Mouse (Mus musculus) spleen, postnatal 36 days (tissue): Measurements from ENCODE around the gene Trak2.
"Not testable (repeated sequence)": the region's sequence is repeated elsewhere in the genome, so short reads cannot be mapped to it uniquely, and the experiment has no call there.

ENCODE experiments used
- DNase-seq, 2 experiments: peaks; one replicate each; pipeline ENCODE4 v3.0.0; 2022; ENCODE audit warnings: low spot score in 2 of 2, mixed read lengths in 1 of 2

The Trak2 gene

DNA sequence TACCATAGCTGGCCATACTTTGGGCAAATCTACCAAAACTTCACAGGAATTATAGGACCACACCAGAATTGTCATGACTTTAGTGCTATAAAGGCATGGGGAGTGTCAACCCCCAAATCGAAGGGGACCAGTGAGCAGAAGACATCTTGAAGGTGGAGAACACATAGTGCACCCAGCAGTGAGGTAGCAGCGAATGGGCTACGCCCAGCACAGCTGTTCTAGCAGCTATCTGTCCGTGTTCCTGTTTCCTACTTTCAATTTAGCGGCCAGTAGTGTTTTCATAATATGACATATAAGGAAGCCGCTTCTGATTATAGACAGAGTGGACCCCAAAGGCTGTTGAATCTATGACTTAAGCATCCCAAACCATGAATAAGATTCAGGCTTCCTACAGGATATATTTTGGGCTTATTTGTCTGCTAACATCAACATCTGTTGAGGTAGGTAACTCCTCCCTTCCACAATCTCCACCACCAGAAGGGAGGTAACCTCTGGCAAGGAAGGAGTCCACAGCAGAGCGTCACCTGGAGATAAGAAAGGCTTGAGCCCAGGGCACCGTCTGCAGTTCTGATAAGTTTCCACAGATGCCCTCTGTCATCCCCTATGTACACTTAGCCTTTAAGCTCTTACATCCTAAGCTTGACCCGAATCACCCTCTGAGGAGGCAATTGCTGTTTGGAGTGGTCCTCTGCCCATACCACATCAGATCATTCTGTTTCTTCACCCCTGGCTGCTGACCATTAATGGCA is 19.4 kb downstream of the Trak2 start:
- DNase-seq: peak; percentile 77 to 81

DNA sequence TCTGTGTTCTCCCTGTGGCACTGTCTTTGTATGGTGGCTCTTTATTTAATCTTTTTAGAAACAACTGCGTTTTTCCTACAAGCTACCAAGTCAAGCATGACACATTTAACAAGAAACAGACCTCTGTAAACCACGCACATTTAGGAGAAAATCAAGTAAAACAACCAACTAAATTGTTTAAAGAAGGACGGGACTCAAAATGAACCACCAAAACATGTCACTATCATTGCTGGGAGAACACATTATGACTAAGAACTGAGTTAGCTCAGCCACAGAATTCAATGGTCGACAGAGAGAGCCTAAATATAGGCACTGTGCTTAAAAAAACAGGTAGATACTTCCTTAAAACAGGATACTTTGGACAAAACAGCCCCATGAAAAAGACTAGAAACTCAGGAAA is 20.2 kb downstream of the Trak2 start:
- peak in 1 of 2 experiments; percentile 0 for DNase-seq

DNA sequence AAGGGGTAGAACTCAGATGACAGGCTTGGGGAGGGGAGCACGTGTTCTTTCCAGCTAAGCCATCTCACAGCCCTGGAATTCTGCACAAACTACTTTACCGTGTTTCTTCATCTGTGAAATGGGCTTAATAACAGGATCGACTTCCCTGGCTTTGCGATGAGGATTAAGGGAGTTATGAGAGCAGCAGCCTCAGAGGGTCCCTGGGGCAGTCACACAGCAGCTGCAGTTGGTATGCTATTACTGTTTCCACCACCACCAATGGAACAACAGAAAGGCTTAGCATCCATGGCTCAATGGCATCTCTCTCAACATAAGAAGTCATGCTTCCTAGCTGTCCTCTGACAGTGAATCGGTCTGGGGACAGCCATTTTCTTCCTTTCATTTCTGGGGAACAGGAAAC is 20.7 kb downstream of the Trak2 start:
- DNase-seq: no peak

DNA sequence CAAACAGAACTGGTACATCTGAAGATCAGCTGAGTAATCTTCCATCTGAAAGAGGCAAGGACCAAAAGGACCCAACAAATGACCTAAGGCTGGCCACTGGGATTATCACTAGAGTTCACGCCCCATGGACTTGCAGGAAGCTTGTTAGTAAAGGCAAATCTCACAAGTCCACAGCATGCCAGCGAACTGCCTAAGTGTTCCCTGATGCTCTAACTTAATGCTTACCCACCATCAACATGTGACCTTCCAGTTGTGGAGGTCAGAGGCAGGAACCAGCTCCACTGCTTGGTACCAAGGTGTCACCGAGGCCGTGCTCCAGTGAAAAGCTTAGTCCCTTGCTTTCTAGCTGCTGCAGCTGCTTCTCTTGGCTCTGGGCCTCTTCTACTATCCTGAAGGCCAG is 21.4 kb downstream of the Trak2 start:
- peak in 1 of 2 experiments; percentile 1 for DNase-seq

DNA sequence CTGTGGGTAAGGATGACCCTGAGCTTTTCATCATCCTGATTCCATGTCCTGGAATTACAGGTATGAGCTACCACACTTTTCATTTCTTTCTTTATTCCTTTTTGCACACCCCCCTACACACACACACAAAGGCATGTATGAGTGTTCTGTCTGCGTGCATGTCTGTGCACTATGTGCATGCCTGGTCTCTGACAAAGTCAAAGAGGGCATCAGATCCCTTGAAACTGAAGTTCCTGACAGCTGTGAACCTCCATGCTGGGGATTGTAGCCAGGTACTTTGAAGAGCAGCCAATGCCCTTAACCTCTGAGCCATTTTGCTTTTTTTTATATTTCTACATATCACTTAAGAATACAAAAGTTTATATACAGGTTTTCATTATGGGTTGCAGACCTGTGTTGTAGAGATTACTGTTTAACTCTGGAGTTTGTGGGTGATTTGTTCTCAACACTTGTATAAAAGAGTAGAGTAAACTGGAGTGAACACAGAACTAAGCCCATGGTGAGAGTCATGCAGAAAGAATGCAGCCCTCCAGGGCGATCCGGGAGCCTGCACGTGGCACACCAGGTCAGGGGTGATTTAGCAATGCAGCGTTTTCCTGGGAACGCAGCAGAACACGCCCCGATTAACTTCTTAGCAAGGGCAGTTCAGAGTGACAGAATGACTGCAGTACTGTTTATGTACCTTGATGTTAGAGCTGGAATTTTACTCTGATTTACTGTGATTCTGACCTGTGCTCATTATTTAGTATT is 22.2 kb downstream of the Trak2 start:
- DNase-seq: peak in 1 of 2 experiments; percentile 1

DNA sequence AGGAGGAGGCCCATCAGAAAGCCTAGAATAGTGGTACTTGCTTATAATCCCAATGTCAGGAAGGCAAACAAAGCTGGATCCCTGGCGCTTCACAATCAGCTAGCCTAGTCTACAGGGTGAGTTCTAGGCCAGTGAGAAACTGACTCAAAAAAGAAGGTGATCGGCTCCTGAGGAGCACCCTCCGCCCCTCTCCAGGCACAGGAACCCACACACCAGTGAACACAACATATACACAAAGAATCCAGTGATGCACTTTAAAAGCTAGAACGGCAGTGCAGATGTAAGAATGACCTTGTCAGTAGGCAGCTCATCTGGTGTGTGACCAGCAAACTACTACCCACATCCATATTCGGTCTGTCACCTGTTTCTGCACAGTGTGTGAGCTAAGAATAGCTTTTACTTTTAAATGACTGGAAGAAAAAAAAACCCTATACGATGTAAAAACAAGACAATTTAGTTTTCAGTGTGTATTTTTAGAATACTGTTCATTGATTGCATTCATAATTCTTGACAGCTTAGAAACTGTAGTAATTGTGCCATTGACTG is 23.6 kb downstream of the Trak2 start:
- peak; percentile 8 to 37 for DNase-seq

DNA sequence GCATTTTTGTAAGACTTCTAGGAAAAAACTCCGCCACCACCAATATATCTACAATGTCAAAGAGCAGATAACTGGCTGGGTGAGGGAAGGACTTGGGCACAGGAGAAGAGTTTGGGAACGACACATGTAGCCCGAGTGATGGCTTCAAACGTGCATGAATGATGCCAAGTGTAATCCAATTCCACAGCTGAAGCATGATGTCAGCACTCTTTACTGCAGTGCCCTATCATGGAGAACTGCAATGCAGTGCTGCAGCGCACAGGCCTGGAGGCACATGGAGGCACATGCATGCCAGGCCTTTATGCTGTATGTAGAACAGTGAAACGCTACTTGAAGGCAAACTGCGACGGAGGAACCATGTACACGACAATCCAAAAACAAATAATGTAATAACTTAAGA is 26.5 kb downstream of the Trak2 start:
- peak in 1 of 2 experiments; percentile 0 for DNase-seq

DNA sequence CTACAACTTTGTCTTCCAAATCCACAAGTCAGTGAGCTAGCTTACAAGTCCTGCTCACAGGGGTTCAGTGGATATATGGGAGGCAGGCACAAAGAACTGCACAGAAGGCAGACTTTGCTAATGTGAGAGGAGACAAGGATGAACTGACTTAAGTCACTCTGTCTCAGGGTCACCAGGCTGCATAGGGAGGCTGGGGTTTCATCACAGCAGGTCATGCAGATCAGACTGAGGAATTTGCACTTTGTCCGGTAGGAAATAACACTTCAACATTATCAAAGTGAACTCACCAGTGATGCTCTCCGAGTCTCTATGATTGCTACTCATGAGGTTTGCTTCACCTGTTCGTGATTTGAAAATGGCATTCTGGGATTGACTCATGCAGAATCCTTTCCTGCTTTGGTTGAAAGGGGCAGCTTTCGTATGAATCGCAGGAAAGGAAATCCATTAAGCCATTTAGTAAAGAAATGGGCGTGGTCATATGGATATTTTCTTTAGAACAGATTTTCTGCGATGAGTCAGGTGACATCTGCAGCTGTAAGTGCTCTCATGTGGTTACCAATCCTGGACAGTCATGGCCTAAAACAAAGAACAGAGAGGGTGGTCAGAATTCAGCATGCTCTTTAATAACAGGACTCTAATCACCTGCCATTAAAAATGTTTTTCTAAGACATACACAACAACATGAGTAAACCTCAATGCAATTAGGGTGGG is 27.1 kb downstream of the Trak2 start:
- DNase-seq: peak in 1 of 2 experiments; percentile 0

DNA sequence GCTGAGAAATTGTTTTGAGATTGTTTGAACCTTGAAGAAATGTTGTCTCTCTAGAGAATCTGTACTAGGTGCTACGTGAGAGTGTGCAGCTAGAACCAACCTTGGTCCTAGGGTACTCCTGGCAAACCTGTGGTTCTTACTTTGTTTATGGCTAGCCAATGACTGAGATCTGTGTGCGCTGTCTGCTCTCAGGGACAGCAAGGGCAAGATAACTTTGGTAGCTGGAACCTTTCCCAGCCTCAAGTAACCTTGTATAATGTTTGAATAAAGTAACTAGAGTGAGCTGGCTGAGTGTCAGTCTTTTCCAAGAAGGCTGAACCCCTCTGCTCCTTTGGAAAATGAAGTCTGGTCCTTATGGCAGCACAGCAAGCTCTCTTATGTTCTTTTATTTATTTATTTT is 27.7 kb downstream of the Trak2 start:
- DNase-seq: no peak

DNA sequence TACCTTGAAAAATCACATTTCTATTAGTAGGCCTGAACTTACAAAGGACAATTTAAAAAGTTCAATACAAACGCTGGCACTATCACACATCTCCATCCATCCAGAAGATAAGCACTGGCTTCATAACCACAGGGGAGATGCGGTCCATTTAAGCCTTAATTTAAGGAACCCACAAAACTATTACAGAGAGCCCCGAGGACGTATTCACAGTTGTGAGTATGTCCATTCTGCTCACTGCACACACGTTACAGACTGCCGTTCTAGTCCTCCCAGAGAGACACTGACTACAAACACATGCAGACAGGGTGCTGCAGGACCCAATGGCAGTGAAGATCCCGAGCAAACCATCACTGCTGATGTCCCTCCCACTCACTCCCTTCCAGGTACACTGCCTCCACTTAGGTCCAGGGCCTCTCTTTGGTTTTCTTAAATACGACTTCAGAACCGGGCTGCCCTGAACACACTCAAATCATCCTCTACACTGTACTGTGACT is 35.6 kb downstream of the Trak2 start:
- no peak for DNase-seq

DNA sequence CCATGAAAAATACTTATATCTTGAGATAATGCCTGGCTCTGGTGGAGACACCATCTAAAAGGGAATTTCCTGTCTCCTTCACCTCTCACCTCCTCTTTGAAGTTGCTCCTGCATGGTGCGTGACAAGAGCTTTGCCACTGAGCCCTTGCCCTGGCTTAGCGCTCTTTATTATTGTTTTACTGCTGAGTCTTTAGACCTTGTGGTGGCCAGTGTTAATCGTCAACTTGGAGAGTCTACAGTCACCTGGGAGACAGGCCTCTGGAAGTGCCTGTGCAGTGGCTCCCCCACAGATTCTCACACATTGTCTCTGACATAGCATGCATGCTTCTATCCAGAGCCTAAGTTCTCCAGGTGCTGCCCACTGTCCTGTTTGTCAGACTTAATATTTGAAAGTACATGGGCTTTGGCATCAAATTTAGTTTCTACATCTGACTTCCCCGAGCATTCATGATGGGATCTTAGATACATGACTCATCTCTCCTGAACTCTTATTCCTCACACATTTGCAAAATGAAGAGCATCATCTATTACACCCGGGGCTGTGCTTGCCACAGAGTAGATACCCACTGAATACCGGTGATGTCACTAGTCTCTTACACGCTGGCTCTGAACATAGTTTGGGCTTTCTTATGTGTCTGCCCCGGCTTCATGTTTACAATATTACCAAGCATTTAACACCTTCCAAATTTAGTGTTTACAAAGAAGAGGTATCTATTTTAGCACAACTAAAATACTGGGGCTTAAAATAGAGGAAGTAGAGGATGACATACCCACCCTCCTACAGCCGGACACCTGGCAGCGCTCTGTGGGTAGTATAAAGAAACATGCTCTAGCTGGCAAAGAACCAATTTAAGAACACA is 36.3 kb downstream of the Trak2 start:
- DNase-seq: peak; percentile 44 to 45

DNA sequence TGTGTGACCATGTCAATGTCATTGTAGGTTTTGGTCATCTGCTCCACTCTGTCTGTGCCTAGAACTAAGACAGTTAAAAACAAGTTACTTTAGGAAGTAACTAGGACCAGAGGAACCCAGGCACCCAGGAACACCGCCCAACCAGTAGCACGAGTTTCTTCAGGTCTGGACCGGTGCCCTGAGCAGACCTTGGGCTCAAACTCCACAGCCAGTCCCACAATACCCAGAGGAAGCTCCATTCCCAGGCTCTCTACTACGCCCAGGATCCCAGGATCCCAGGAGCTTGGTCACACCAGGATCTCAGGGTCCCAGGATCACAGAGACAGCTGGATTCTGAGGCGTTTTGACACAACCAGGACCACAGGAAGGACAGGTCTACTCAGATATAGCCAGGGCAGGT is 46.6 kb downstream of the Trak2 start:
- no peak for DNase-seq

DNA sequence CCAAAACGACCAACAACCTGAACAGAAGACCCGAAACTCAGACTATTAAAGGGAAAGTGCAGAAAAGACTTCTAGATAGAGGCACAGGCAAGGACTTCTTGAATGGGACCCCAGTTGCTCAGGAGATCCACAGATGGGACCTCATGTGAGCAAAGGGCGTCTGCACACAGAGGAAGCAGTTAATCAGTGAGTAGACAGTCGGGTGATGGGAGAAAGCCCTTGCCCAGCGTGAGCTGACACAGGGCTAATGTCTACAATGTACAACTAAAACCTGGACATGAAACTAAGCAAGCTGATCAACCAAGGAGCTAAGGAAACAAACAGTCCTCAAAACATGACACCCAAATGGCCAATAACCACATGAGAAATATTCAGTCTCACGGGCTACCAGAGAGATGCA is 55.7 kb downstream of the Trak2 start:
- no peak for DNase-seq

DNA sequence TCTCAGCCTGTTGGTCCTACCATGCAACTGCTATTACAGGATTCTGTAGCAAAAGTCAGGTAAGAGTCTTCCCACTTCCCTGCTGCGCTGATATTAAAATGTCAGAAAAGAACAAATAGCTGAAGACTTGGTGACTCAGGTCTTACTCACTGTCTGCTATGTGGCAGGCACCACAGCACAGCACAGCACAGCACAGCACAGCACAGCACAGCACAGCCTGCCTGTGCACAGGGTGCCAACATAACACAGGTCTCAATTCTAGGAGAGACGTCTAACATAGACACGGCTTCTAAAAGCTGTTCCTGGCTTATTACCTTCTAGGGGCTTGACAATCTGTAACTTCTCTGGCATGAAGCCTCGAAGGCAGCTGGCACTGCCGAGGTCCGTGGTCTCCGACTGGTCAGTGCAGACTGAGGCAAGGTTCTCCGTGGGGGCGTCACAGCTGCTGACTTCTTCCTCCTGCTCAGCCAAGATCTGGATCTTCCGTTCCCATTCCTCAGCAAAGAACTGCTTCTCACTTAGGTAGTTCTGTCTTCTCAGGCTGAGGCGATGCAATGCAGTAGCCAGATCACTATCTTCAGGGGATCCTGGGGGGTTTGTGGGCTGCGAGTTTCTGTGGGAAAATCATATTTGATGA is 63.5 kb downstream of the Trak2 start:
- DNase-seq: no peak

DNA sequence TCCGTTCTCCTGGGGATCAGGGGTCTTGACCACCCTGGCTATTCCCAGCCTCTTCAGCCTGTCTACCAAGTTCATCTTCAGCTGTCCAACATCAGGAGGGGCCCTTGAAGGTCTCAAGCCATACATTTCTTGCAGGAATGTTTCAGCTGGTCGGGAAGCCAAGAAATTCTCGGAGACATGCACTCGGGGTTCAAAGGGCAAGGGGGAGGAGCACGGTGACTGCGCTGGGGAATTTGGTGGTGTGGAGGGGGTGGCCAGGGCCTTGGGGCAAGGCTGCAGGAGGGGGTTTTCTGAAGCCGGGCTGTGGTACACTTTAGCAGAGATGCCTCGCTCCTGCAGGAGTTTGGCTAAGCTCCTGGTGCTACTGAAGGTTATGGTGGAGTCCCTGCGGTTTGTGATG is 69.5 kb downstream of the Trak2 start:
- no peak for DNase-seq

DNA sequence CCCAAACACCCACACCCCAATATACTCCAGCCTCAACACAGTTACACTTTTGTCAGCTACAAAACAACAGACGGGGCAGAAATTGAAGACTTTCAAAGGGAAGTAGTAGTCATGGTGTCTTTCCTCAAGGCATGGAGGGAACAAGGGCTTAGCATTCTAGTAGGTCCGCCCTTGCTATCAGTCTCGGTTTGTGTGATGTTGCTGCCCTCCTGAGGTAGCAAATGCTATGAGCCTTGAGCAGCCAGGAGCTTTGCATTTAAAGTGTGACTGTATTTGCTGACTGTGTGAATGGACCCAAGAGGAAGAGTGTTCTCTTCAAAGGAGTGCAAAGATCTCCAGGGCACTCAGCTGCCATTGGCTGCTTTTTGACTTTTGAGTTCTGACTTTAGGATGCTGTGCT is 75.7 kb downstream of the Trak2 start:
- DNase-seq: peak; percentile 33 to 39

DNA sequence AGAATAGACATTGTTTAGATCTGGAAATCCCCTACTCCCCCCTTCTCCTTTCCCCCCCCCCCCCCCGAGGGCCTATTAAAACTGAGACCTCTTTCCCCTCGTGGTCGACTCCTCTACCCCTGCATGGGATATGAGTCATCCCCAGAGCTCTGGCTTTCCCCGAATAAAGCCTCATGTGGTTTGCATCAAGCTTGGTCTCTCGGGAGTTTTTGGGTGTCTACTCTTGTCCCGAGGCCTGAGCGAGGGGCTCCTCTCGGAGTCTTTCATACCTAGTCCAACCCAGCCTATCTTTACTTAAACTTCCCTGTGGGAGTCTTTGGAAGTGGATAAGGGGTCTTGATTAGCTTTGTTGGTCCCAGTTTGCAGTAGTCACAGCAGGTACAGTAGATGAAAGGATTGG is 80.8 kb downstream of the Trak2 start:
- DNase-seq: not testable (repeated sequence)

DNA sequence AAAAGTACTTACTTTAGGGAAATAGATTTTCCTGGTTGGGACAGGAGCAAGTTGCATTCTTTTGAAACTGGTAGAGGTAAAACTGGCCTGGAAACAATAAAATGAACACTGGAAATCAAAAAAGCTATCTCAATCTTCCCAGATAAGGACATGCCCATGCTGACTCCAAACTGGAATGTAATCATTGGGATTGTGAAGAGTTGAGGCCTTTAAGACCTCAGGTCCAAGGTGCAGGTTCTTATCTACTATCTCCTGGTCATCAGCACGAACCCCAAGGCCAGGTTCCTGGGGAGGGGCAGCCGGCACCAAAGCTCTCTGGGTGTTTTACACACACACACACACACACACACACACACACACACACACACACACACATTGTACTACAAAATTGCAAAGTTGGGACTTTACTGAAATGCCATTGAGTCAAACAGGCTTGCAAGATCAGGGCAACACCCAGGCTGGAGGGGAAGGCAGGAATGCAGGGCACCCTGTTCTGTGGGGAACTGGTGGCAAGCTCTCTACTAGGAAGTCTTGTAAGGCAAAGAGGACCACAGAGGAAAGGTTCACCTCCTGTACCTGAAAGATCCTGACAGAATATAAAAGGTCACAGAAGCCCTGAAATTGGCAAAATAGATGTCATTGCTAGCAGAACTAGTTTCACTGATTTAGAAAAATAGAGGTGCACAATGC is 81.6 kb downstream of the Trak2 start:
- DNase-seq: not testable (repeated sequence)

DNA sequence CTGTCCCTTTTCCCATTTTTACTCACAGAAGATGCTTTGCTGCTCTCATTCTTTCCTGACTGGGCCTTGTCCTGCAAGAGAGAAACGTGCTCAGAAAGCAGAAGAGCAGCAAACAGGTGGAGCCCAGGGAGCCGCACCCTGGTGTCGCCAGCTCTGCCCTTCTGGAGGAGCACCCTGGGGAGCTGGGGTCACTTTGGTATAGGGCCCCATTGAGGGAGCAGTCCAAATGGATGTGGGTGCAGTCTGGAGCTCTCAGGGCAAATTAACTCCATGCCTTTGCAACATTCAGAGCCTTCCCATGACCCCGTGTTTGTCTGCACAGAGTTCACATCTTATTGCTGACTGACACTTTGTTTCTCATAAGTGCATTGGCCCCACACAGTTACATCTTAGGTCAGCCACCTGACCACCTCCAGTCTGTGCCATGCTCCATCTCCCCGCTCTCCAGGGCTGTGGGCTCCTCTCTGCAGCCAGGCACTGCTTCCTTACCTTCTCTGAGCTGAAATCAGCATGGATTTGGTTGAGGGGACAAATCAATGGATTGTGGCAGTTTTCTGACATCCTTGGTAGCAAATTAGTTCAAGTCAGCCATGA is 82.4 kb downstream of the Trak2 start:
- not testable (repeated sequence) for DNase-seq
